Mouse (Mus musculus): ENCODE results near the gene Icam4. TPM values are rescaled to one million over a fixed set of nuclear protein-coding genes. Genes with fewer than 3 reads are reported as not detected.
A peak's percentile ranks its signal among the peaks of the same experiment; 100 is the strongest.

Gene Icam4
- polyA plus RNA-seq, 1 experiment from 2014 or later: 5.4 TPM

- peak; percentile 75 for ATAC-seq
- Histone ChIP-seq H3K4me2 (ENCODE audit: low read depth, low read length) (peak overlapping the region; percentile 97), H3K4me3 (ENCODE audit: low read length) (peak overlapping the region; percentile 62), H3K9ac (ENCODE audit: low read depth, low read length) (peak overlapping the region; percentile 8; the same call in 1 of the 2 replicates), H3K9me3 (ENCODE audit: control insufficient read depth, low read length) (no peaks in the 10 kb centered on the region), H3K36me3 (ENCODE audit: control insufficient read depth, insufficient read depth, low read length) (no peaks in the 10 kb centered on the region), H3K27me3 (replicated peaks; ENCODE audit: control insufficient read depth, insufficient read depth, low read length) (peaks cover 45% of the 10 kb centered on the region), H3K27ac (ENCODE audit: low read length) (no peak overlapping the region), H3K4me1 (ENCODE audit: control insufficient read depth, insufficient read depth, low read length) (peaks cover 43% of the 10 kb centered on the region)
- under 1% methylated on average over 13 of the region's 13 CpGs for WGBS
These were observed 1.6 kb downstream of the Icam4 start for GRCm38 (mm10) chr9:21030781-21031250.

- no peak overlapping the region for H3K27ac ChIP-seq (ENCODE audit: low read length)
- peaks cover 51% of the 10 kb centered on the region for H3K27me3 ChIP-seq (replicated peaks; ENCODE audit: control insufficient read depth, insufficient read depth, low read length)
- no peaks in the 10 kb centered on the region for H3K9me3 ChIP-seq (ENCODE audit: control insufficient read depth, low read length)
- WGBS: under 1% methylated on average over 36 of the region's 36 CpGs
- peak overlapping the region; percentile 97 for H3K4me2 ChIP-seq (ENCODE audit: low read depth, low read length)
- H3K36me3 ChIP-seq (ENCODE audit: control insufficient read depth, insufficient read depth, low read length): no peaks in the 10 kb centered on the region
- peak overlapping the region; percentile 59; the same call in 1 of the 2 replicates for H3K9ac ChIP-seq (ENCODE audit: low read depth, low read length)
- ATAC-seq: peak; percentile 19
- H3K4me1 ChIP-seq (ENCODE audit: control insufficient read depth, insufficient read depth, low read length): peaks cover 43% of the 10 kb centered on the region
- peak overlapping the region; percentile 62 for H3K4me3 ChIP-seq (ENCODE audit: low read length)
These were observed 2.2 kb downstream of the Icam4 start for GRCm38 (mm10) chr9:21031251-21031895.

GRCm38 (mm10) chr9:21031896-21032351 lies 2.8 kb downstream of the Icam4 start, which contains the start of gene Icam5:
TSS of gene Icam5 (plus strand) at chr9:21032073.
- H3K4me3 ChIP-seq (ENCODE audit: low read length): peak within 1 kb of the TSS; percentile 62
- H3K27me3 ChIP-seq (replicated peaks; ENCODE audit: control insufficient read depth, insufficient read depth, low read length): peaks cover 56% of the 10 kb centered on the region
- peak within 1 kb of the TSS; percentile 98 for H3K4me2 ChIP-seq (ENCODE audit: low read depth, low read length)
- H3K9me3 ChIP-seq (ENCODE audit: control insufficient read depth, low read length): no peaks in the 10 kb centered on the region
- peak; percentile 1; the same call in 1 of the 2 replicates for ATAC-seq
- peak within 1 kb of the TSS; percentile 59; the same call in 1 of the 2 replicates for H3K9ac ChIP-seq (ENCODE audit: low read depth, low read length)
- under 1% methylated on average over 34 of the region's 35 CpGs for WGBS
- H3K36me3 ChIP-seq (ENCODE audit: control insufficient read depth, insufficient read depth, low read length): no peaks in the 10 kb centered on the region
- peaks cover 47% of the 10 kb centered on the region for H3K4me1 ChIP-seq (ENCODE audit: control insufficient read depth, insufficient read depth, low read length)
- no peak within 1 kb of the TSS for H3K27ac ChIP-seq (ENCODE audit: low read length)

GRCm38 (mm10) chr9:21032491-21032890 lies 3.3 kb downstream of the Icam4 start:
- 2% methylated on average over 7 of the region's 7 CpGs for WGBS
- no peak for ATAC-seq
- Histone ChIP-seq H3K27me3 (replicated peaks; ENCODE audit: control insufficient read depth, insufficient read depth, low read length) (peaks cover 62% of the 10 kb centered on the region), H3K4me2 (ENCODE audit: low read depth, low read length) (peak overlapping the region; percentile 98), H3K36me3 (ENCODE audit: control insufficient read depth, insufficient read depth, low read length) (no peaks in the 10 kb centered on the region), H3K4me3 (ENCODE audit: low read length) (peak overlapping the region; percentile 62), H3K27ac (ENCODE audit: low read length) (no peak overlapping the region), H3K4me1 (ENCODE audit: control insufficient read depth, insufficient read depth, low read length) (peaks cover 52% of the 10 kb centered on the region), H3K9me3 (ENCODE audit: control insufficient read depth, low read length) (no peaks in the 10 kb centered on the region), H3K9ac (ENCODE audit: low read depth, low read length) (no peak overlapping the region)

GRCm38 (mm10) chr9:21033136-21033535 lies 4.0 kb downstream of the Icam4 start:
- peak; percentile 61 for ATAC-seq
- peaks cover 69% of the 10 kb centered on the region for H3K27me3 ChIP-seq (replicated peaks; ENCODE audit: control insufficient read depth, insufficient read depth, low read length)
- peaks cover 56% of the 10 kb centered on the region for H3K4me1 ChIP-seq (ENCODE audit: control insufficient read depth, insufficient read depth, low read length)
- WGBS: under 1% methylated on average over 34 of the region's 34 CpGs
- H3K36me3 ChIP-seq (ENCODE audit: control insufficient read depth, insufficient read depth, low read length): no peaks in the 10 kb centered on the region
- H3K27ac ChIP-seq (ENCODE audit: low read length): no peak overlapping the region
- no peaks in the 10 kb centered on the region for H3K9me3 ChIP-seq (ENCODE audit: control insufficient read depth, low read length)
- H3K4me2 ChIP-seq (ENCODE audit: low read depth, low read length): peak overlapping the region; percentile 98
- peak overlapping the region; percentile 64 for H3K9ac ChIP-seq (ENCODE audit: low read depth, low read length)
- H3K4me3 ChIP-seq (ENCODE audit: low read length): peak overlapping the region; percentile 62

- Histone ChIP-seq H3K9me3 (ENCODE audit: control insufficient read depth, low read length) (no peaks in the 10 kb centered on the region), H3K4me1 (ENCODE audit: control insufficient read depth, insufficient read depth, low read length) (peaks cover 50% of the 10 kb centered on the region), H3K9ac (ENCODE audit: low read depth, low read length) (no peak overlapping the region), H3K36me3 (ENCODE audit: control insufficient read depth, insufficient read depth, low read length) (no peaks in the 10 kb centered on the region), H3K27me3 (replicated peaks; ENCODE audit: control insufficient read depth, insufficient read depth, low read length) (peaks cover 73% of the 10 kb centered on the region), H3K4me3 (ENCODE audit: low read length) (no peak overlapping the region), H3K27ac (ENCODE audit: low read length) (no peak overlapping the region), H3K4me2 (ENCODE audit: low read depth, low read length) (no peak overlapping the region)
- no peak for ATAC-seq
- WGBS: 5% methylated on average over 17 of the region's 17 CpGs
These were observed 5.4 kb downstream of the Icam4 start for GRCm38 (mm10) chr9:21034481-21035085.

- H3K9me3 ChIP-seq (ENCODE audit: control insufficient read depth, low read length): no peaks in the 10 kb centered on the region
- H3K27ac ChIP-seq (ENCODE audit: low read length): no peak overlapping the region
- H3K27me3 ChIP-seq (replicated peaks; ENCODE audit: control insufficient read depth, insufficient read depth, low read length): peaks cover 69% of the 10 kb centered on the region
- H3K4me3 ChIP-seq (ENCODE audit: low read length): no peak overlapping the region
- WGBS: 28% methylated on average over 9 of the region's 9 CpGs
- ATAC-seq: no peak
- H3K4me2 ChIP-seq (ENCODE audit: low read depth, low read length): no peak overlapping the region
- H3K4me1 ChIP-seq (ENCODE audit: control insufficient read depth, insufficient read depth, low read length): peaks cover 44% of the 10 kb centered on the region
- H3K9ac ChIP-seq (ENCODE audit: low read depth, low read length): no peak overlapping the region
- H3K36me3 ChIP-seq (ENCODE audit: control insufficient read depth, insufficient read depth, low read length): no peaks in the 10 kb centered on the region
These were observed 6.4 kb downstream of the Icam4 start for GRCm38 (mm10) chr9:21035586-21035985.

- 17% methylated on average over 20 of the region's 20 CpGs for WGBS
- peaks cover 69% of the 10 kb centered on the region for H3K27me3 ChIP-seq (replicated peaks; ENCODE audit: control insufficient read depth, insufficient read depth, low read length)
- no peak overlapping the region for H3K9ac ChIP-seq (ENCODE audit: low read depth, low read length)
- H3K4me3 ChIP-seq (ENCODE audit: low read length): 0 out of 2 replicates have a peak overlapping the region, but pooled peaks have one; percentile 3
- peaks cover 40% of the 10 kb centered on the region for H3K4me1 ChIP-seq (ENCODE audit: control insufficient read depth, insufficient read depth, low read length)
- ATAC-seq: no peak
- no peak overlapping the region for H3K27ac ChIP-seq (ENCODE audit: low read length)
- H3K36me3 ChIP-seq (ENCODE audit: control insufficient read depth, insufficient read depth, low read length): no peaks in the 10 kb centered on the region
- no peak overlapping the region for H3K4me2 ChIP-seq (ENCODE audit: low read depth, low read length)
- H3K9me3 ChIP-seq (ENCODE audit: control insufficient read depth, low read length): no peaks in the 10 kb centered on the region
These were observed 7.0 kb downstream of the Icam4 start for GRCm38 (mm10) chr9:21036161-21036560.

GRCm38 (mm10) chr9:21036666-21037065 lies 7.5 kb downstream of the Icam4 start:
- Histone ChIP-seq H3K4me3 (ENCODE audit: low read length) (no peak overlapping the region), H3K27ac (ENCODE audit: low read length) (no peak overlapping the region), H3K36me3 (ENCODE audit: control insufficient read depth, insufficient read depth, low read length) (no peaks in the 10 kb centered on the region), H3K27me3 (replicated peaks; ENCODE audit: control insufficient read depth, insufficient read depth, low read length) (peaks cover 67% of the 10 kb centered on the region), H3K9ac (ENCODE audit: low read depth, low read length) (no peak overlapping the region), H3K4me1 (ENCODE audit: control insufficient read depth, insufficient read depth, low read length) (peaks cover 39% of the 10 kb centered on the region), H3K4me2 (ENCODE audit: low read depth, low read length) (no peak overlapping the region; the same call in 1 of the 2 replicates), H3K9me3 (ENCODE audit: control insufficient read depth, low read length) (no peaks in the 10 kb centered on the region)
- ATAC-seq: no peak
- 4% methylated on average over 22 of the region's 22 CpGs for WGBS

Data from intestine, embryonic 16.5 days (tissue).